Mouse (Mus musculus) liver, adult 10 weeks (tissue): ENCODE measurements around the gene Cdc16. TPM values are rescaled to one million over a fixed set of nuclear protein-coding genes. Genes with fewer than 3 reads are reported as not detected.

Source experiments
- polyA plus RNA-seq: library from polyadenylated mRNA; stranded (reverse); fragments of 350-450 nt; fragmentation: Illumina TruSeq; extraction: RNeasy Lipid Tissue Mini Kit (QIAGEN cat#74804); gene quantifications from one replicate; pipeline ENCODE4 v1.2.3, GENCODE M21; 2014; ENCODE audit warnings: low read depth, low replicate concordance

Gene Cdc16
- polyA plus RNA-seq, result 25.7 TPM

DNA sequence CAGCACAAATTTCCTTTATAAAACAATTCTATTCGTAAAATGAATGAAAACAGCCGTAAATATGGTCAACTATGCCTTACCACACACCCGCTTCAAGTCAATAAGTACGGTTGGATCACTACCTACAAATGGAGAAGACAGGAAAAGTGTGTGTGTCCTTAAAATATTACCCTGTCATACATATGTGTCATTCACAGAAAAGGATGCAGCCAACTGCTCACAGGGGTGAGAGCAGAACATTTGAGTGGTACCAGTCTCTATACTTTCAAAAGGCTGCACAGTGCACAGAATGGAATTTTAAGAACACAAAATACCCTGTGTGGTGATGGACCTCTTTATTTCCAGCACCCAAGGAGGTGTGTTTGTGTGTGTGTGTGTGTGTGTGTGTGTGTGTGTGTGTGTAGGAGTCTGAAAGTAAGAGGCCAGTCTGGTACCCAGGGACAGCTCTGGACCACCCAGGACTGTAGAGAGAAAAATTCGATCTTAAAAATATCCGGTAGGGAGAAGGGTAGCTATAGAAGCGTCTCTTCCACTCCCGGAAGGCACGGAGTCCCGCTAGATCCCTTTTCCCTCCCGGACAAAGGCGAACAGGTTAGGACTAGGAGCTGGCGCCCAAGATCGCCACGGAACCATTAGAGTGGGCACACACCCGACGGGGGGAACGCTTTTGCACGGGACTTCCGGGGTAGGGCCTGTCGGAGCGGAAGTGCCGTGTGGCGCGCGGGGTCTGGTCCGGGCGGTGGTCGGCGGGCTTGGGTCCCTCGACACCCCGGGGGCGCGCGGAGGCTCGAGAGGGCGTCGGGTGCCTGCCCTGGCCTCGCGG, at the start of gene Cdc16:
Gene Cdc16, plus strand, starts transcription at position 695 of the 823 bp plus-strand sequence.

DNA sequence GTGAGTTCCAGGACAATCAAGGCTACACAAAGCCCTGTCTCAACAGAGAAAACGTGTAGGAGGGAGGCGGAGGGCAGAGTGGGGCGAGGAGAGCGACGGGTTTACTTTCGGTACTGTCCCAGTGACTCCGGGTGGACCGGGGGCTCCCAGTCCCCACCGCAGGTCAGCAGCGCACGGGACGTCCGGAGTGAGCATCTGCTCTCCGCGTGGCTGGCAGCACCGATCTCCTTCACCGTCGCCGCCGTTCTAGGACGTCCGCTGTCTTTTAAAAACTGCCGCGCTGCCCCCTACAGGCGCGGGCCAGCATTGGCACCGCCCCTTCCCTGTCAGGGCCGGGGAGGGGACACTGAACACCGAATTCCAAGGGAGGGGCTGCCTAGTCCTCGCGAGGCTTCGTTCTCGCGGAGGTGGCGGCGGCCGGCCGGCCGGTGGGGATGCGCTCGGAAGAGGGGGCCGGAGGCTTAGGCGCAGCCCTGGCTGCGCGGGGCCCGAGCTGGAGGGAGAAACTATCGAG, 27.8 kb downstream of the Cdc16 start, which contains the start of gene Upf3a:
Gene Upf3a, plus strand, starts transcription at position 366 of the 514 bp plus-strand sequence.

Other genes with a start within 250 kb of the Cdc16 start
- gene 1700029H14Rik, start 195.2 kb upstream of the Cdc16 start, polyA plus RNA-seq, result not detected
- 3.3 TPM for gene Rasa3, start 80.1 kb upstream of the Cdc16 start, polyA plus RNA-seq
- gene Cfap97d2, start 51.8 kb upstream of the Cdc16 start, polyA plus RNA-seq, result not detected
- gene Upf3a, start 27.9 kb downstream of the Cdc16 start, polyA plus RNA-seq, result 5.5 TPM
- gene AF366264, start 80.7 kb downstream of the Cdc16 start, polyA plus RNA-seq, result not detected
- 3.5 TPM for gene Champ1, start 112.0 kb downstream of the Cdc16 start, polyA plus RNA-seq
- gene Coprs, start 132.6 kb downstream of the Cdc16 start, polyA plus RNA-seq, result 4.4 TPM